Mouse (Mus musculus) frontal cortex, adult 2 months (tissue): ENCODE data around the gene Prkag2. TPM values are rescaled to one million over a fixed set of nuclear protein-coding genes. Genes with fewer than 3 reads are reported as not detected.
"Not testable (repeated sequence)": the region's sequence is repeated elsewhere in the genome, so short reads cannot be mapped to it uniquely, and the experiment has no call there.

Source experiments
- DNase-seq, 2 experiments: peaks; one replicate each; pipeline ENCODE4 v3.0.0; 2022; ENCODE audit warnings: low spot score in 1 of 2; ENCODE audit errors: extremely low spot score in 1 of 2
- polyA plus RNA-seq: library from polyadenylated mRNA; depleted of rRNA; stranded (reverse); fragments of >200 nt; gene quantifications from 2 replicates; pipeline ENCODE4 v1.2.3, GENCODE M21; 2012; rRNA removed

The Prkag2 gene
- polyA plus RNA-seq, 1 experiment = 109 TPM

DNA sequence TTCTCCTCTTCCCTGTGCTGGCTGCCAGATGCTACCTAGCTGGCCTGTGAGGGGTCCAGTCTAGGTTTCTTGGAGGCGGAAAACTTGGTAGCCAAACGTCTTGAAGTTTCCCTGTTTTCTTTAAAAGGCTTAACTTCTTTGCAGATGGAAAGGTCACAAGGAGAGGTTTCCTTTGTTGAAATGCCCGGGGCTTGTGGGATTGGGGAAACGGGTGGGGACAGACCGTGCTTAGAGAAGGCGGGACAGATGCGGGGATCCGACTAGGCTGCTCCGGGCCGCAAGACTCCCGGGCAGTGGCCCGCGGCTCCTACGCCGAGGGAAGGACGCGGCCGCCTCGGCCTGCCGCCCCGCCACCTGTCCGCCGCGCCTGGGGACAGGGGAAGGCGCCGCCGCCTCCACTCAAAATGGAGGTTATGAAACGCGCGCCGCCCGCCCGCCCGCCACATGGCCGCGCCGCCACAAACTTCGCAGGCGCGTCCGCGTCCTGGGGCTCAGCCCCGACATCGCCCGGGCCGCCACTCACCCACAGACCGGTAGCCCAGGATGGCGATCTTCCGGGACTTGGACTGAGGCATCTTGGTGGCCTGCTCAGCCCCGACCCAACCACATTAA lies 258.7 kb downstream of the Prkag2 start:
- DNase-seq = peak in 1 of 2 experiments; percentile 45

DNA sequence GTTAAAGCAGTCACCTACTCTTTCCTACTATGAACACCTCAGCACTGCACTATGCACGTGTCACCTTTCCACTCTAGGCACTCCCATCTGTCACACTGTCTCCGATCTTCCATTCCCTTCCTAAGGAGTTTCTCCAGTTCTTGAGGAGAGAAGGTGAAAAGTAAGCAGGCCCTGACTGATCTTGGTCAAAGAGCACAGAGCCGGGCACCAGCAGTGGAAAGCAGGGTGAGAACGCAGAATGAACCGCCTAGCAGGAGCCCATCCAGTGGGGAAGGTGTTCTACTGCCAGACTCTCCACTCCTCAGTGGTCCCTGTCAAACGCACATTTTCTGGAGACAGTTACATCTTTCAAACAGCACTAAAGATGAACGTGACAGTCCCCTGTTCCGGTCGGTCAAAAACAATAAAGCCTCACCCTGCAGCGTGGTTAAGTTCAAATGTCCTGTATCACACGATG lies 259.4 kb downstream of the Prkag2 start:
- DNase-seq = no peak

DNA sequence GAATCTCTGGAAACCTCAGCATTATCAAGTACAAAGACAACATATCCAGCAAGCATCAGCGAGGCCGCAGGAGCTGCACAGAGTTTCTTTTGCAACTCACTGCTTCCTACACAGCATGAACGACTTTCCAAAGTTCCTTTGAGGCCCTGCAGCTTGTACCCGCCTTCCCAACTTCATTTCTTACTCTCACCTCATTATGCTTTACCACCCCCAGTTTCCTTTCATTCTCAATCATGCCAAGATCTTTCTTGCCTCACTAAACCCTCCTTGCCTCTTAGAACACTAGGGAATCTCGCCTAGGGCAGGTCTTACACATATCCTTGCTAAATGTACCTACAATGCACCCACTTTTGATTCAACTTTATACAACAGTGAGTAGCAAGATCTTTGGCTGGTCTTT lies 266.0 kb downstream of the Prkag2 start:
- peak in 1 of 2 experiments; percentile 63 for DNase-seq

DNA sequence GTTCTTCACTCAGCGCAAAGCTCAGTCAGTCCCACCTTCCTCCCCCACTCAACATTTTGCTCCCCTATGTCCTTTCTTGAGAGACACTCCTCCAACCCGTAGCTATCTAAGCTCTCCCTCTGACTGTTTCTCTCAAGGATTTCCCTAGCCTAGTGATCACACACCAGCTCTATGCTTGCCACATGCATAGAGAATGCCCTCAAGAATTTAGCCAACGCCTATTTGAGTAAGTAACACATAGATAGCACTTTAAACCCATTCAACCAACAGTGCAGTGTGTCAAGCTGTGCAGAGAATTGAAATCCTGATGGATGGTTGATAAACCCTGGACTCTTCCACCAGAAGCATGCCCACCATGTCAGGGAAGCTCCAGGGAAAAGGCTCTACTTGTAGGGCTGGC lies 268.5 kb downstream of the Prkag2 start:
- no peak for DNase-seq

DNA sequence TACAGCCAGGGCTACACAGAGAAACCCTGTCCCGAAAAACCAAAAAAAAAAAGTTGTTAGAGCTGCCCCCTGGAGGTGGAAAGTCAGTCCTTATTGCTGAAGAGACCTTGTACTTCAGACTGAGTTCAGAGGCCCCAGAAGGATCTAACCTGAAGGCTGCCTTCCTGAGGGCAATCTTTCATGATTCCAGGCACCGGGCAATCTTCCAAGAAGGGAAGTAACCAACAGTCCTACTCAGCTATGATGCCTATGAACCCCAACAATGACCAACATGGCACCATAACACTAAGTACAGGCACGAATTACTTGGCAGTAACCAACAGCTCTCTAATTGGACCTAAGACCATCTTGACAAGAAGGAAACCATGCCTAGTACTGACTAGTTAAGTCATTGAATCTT lies 272.0 kb downstream of the Prkag2 start:
- DNase-seq = no peak

DNA sequence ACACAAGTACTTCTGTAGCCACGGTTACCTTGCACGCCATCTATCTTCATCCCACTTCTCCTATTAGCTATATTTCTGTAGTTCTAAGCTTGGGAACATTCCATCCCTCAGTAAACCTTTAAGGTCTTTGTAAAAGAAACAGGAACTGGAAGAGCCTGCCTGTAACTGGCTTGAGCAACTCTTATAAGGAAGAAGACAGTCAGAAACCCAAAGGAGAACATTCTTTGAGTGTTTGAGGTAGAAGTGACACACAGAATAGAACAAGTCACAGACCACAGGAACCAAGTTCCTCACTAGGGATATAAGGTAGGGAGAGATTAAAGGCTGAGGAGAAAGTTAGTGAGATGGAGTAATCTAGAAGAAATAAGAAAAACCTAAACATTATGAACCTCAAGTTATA lies 273.3 kb downstream of the Prkag2 start:
- no peak for DNase-seq

DNA sequence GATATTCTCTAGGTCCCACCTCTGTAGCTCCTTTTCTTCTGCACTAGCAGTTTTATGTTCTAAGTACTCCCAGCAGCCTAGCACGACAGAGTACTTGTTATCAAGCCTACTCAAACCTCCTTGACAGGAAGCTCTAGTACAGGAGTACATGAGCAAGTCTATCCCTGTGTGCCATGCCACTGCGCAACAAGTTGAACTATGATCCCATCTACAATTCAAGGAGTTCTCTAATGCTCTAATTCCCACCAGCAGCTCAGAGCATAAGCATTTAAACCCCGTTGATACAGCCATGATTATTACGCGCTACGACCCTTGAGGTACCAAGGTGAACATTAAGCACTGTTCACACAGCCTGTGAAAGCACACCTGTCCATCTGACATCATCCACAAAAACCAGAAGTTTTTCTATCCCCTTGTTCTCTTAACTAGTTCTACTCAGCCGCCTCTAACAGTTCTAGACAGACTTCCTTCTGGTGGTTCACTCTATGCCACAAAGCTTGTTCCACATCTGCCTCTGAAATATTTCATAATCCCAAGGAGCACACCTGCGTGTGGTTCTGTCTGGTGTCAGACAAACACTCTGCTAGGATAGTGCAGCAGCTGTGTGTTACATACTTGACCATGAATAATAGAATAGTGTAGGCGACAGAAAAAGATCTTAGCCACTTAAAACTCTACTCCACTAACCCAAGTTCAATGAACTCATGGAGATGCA lies 274.2 kb downstream of the Prkag2 start:
- no peak for DNase-seq

DNA sequence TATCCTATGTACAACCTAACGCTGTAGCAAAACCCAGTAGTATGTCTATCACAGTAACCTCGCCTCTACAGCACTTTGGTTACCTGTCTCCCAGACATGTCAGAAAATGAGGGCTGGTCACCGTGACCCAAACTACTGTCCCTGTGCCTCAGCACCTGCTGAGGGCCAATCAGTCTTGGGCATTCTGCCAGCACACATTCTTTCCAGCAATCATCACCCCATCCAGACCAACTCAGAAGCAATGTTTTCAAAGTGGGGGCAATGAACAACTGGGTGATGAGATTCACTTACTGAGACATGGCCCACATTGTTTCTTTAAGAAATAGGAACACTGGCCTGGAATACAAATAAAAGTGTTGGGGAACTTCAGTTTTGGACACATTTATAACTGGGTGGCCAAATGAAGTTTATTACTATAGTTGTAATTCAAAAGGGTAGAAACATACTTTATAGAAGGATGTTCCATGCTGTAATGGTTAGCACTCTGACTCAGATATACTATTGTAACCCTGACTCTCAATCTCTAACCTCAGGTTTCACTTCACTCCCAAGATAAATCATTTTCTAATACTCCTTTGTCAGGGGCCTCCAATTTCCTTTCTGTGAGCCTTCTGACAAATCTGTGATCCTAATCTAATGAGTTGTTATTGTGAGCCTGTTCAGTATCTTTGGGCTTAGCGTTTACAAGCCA lies 274.9 kb downstream of the Prkag2 start:
- DNase-seq = no peak

DNA sequence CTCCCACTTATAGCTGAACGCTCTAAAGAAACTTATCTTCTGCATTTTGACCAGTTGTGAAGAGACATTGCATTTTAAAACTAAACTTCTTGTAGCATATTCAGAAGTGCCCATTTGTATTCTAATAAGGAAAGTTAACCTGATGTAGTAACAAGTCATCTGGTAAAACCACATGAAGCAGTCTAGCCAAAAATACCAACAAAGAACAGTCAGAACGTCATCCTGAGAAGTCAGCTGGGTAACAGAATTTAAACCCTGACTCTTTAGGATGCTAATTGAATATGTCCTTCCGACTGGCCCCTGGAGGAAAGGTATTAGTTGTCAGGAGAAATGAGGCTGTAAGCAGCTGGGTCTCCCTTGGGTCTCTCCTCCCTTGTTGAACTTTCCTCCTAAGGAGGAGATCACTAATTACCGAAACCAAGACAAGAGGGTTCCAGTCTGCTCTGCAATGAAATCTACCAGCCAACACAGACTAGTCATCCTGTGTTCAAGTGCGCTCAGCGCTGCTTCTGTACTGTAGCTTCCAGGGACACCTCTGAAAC lies 276.5 kb downstream of the Prkag2 start:
- DNase-seq = no peak

DNA sequence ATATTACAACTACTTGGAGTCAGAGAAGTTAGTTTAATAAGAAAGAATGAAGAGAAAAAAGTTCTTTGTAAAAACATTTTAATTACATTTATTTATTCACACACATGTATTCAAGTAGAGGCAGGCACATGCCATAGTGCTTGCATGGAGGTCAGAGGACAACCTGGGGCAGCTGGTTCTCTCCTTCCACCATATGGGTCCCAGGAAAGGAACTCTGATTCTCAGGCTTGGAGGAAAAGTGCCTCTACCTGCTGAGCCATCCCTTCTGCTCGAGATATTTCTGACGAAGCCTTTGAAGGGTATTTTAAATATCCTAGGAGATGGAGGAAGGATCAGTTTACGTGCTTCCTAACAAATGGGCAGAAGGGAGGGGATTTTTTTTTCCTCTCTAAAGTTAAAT lies 277.7 kb downstream of the Prkag2 start:
- DNase-seq = no peak

DNA sequence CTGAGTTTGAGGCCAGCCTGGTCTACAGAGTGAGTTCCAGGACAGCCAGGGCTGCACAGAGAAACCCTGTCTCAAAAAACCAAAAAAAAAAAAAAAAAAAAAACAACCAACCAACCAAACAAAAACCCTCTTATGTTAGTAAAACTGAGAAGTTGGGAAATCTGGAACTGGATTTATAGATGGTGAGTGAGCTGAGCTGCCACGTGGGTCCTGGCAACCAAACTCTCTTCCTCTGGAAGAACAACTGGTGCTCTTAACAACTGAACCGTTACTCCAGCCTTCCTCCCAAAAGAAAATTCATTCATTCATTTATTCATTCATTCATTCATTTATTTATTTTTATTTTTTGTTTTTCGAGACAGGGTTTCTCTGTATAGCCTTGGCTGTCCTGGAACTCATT lies 278.2 kb downstream of the Prkag2 start:
- not testable (repeated sequence) for DNase-seq

DNA sequence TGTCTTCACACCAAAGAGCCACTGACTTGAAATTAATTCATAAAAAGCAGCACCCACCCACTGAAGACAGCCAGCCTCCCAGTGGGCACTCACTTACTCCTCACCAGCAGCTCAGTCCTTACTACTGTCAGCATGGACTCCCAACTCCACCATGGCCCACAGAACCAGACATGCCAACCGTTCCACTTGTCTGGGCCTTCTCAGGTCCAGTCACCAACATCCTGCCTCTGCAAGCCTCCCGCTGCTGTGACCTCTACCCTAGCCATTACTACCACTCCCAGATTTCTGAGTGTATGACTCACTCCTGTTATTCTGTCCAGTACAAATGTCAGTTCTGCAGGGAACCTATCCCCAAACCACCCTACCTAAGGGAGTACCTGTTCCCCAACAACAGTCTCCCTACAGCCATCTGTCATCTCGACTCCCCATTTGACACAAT lies 279.0 kb downstream of the Prkag2 start:
- DNase-seq = no peak

DNA sequence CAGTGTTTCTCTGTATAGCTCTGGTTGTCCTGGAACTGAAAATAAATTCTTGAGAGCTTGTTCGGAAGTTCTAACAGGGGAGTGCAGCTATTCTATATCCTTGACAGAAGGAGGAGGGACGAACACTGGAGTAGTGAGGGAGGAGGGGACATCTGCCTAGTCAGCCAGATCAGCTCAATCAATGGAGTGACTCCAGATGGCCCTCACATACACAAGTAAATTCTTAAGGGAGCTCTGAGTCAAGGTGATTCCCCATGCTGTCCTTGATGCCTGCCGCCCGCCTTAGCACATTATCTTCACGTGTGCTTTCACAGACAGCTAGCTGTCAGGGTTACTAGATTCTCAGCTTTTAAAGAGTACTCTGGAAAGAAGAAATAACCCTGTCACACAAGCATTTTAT lies 279.8 kb downstream of the Prkag2 start:
- DNase-seq = no peak

DNA sequence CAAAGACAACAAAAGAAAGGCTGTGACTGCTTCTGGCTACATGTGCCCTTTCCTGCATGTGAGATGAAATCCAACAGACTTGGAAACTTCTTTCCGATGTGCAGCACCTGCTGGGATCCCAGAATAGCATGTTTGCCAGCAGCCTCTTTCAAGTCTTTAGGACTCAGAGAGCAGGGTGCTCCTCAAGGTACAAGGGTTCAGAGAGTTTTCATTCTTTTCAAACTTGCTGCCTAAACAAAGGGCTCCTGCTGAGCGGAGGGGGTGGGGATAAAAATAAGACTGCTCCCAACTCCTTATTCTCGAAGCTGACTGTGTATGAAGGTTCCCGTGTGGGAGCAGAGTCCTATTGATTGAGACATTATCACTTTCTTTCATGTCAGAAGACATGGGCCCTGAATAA lies 283.3 kb downstream of the Prkag2 start:
- DNase-seq = no peak

DNA sequence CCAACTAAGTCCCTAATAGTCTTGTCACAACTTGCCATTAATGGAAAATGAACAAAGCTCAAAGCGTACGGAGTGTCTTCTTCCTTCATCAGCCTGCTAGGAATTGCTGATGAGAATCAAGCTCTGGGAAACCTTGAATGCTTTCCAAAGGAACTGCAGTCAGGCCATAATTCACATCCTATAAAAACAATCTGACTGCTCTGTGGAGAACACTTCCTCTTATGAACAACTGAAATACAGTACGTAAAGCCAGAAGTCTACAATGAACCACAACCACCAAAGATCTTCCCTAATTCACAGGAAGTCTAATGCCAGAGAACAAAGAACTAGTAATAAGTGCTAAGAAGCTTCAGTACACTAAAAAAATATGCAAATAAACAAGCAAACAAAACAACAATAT lies 286.5 kb downstream of the Prkag2 start:
- no peak for DNase-seq

DNA sequence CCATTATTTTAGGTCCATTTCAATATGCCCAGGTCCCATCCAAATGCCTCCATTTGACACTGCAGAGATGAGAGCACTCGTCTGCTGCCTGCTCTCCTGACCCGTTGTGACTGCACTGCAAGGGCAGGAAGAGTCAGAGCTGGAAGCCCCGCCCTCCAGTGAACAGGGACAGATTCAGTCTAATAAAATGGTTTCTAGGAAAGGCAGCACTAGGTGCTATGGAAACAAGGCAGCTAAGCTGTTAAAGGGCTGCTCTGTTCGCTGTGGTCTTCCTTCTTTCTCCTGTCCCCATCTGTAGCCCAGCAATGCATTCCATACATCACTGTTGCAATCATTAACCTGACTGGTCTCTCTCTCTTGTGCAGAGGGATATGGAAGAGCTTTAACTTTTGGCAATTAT lies 287.4 kb downstream of the Prkag2 start:
- no peak for DNase-seq

Other genes with a start within 250 kb of the Prkag2 start
- gene Galntl5, start 80.8 kb upstream of the Prkag2 start, polyA plus RNA-seq = not detected in 2 replicates
- gene Galnt11, start 121.3 kb upstream of the Prkag2 start, polyA plus RNA-seq = 39.7 and 42.2 TPM in 2 replicates
- not detected in 2 replicates for gene E130116L18Rik, start 122.5 kb upstream of the Prkag2 start, polyA plus RNA-seq